ENCODE assay signal across 9 mouse cellular contexts in genomic region chr8:92493403-92493802, GRCm38 (mm10).
DNase-seq lines count a peak whose midpoint lies in the region; ATAC-seq and TF ChIP-seq lines count a peak whose summit lies in the region.
"Had no signal": no experiment of that assay in that cellular context is flagged by ENCODE, and none has a peak within 500 bp of the region (broad histone marks: within the 10 kb centered on the region; RNA-seq: fewer than 3 reads in every experiment).

No protein-coding gene starts in this region.

- no peak for DNase-seq in embryonic facial prominence, embryonic 10.5 days (ENCODE audit: low spot score)
- peak; percentile 85 for DNase-seq in midbrain, postnatal 0 days (ENCODE audit: low spot score)
- DNase-seq in midbrain, embryonic 10.5 days (ENCODE audit: low spot score): no peak
- peak; percentile 63 for DNase-seq in lung, postnatal 14 days
- DNase-seq in thymus, postnatal 10 days (ENCODE audit: low spot score in 2 of 2): no peak
- no peak for DNase-seq in frontal cortex, postnatal 14 days (ENCODE audit: low spot score in 2 of 2)
- DNase-seq: kidney, adult 11 months had no signal

- H3K27me3 ChIP-seq in embryonic facial prominence, embryonic 13.5 days: no peaks in the 10 kb centered on the region
- no peaks in the 10 kb centered on the region for H3K27me3 ChIP-seq in embryonic facial prominence, embryonic 10.5 days (replicated peaks; ENCODE audit: low read depth, poor library complexity, severe bottlenecking)
- no peaks in the 10 kb centered on the region for H3K27me3 ChIP-seq in midbrain, postnatal 0 days (ENCODE audit: insufficient read depth, low read length)
- no peaks in the 10 kb centered on the region for H3K27me3 ChIP-seq in midbrain, embryonic 10.5 days (ENCODE audit: low read depth, poor library complexity, severe bottlenecking)
- no peaks in the 10 kb centered on the region; the same call in 1 of the 2 replicates for H3K27me3 ChIP-seq in heart, embryonic 12.5 days (replicated peaks)

- H3K36me3 ChIP-seq in embryonic facial prominence, embryonic 13.5 days: no peaks in the 10 kb centered on the region
- H3K36me3 ChIP-seq in embryonic facial prominence, embryonic 10.5 days (replicated peaks): no peaks in the 10 kb centered on the region
- no peaks in the 10 kb centered on the region for H3K36me3 ChIP-seq in midbrain, postnatal 0 days (ENCODE audit: insufficient read depth, low read length)
- H3K36me3 ChIP-seq in midbrain, embryonic 10.5 days: no peaks in the 10 kb centered on the region
- no peaks in the 10 kb centered on the region for H3K36me3 ChIP-seq in heart, embryonic 12.5 days

- peak; percentile 56 for TF ChIP-seq CTCF in midbrain, postnatal 0 days (IDR thresholded peaks at IDR 0.05)

- no peak overlapping the region for H3K27ac ChIP-seq in embryonic facial prominence, embryonic 13.5 days
- H3K27ac ChIP-seq in embryonic facial prominence, embryonic 10.5 days (replicated peaks): no peak overlapping the region; the same call in 1 of the 2 replicates
- H3K27ac ChIP-seq in midbrain, postnatal 0 days (ENCODE audit: low read depth, low read length): no peak overlapping the region
- no peak overlapping the region for H3K27ac ChIP-seq in midbrain, embryonic 10.5 days (replicated peaks)
- H3K27ac ChIP-seq in heart, embryonic 12.5 days (ENCODE audit: poor library complexity, severe bottlenecking): no peak overlapping the region

- H3K4me1 ChIP-seq in embryonic facial prominence, embryonic 13.5 days: peaks cover 22% of the 10 kb centered on the region; the same call in 1 of the 2 replicates
- no peaks in the 10 kb centered on the region for H3K4me1 ChIP-seq in embryonic facial prominence, embryonic 10.5 days
- no peaks in the 10 kb centered on the region for H3K4me1 ChIP-seq in midbrain, postnatal 0 days (ENCODE audit: insufficient read depth, low read length)
- no peaks in the 10 kb centered on the region for H3K4me1 ChIP-seq in midbrain, embryonic 10.5 days
- H3K4me1 ChIP-seq in heart, embryonic 12.5 days (replicated peaks): no peaks in the 10 kb centered on the region; the same call in 1 of the 2 replicates

- no peak overlapping the region for H3K4me3 ChIP-seq in embryonic facial prominence, embryonic 13.5 days
- no peak overlapping the region for H3K4me3 ChIP-seq in embryonic facial prominence, embryonic 10.5 days
- H3K4me3 ChIP-seq in midbrain, postnatal 0 days (ENCODE audit: low read depth, low read length): no peak overlapping the region
- no peak overlapping the region for H3K4me3 ChIP-seq in midbrain, embryonic 10.5 days
- H3K4me3 ChIP-seq in heart, embryonic 12.5 days: no peak overlapping the region

- WGBS in embryonic facial prominence, embryonic 13.5 days: 57% methylated on average over 4 of the region's 4 CpGs
- 71% methylated on average over 4 of the region's 4 CpGs for whole genome bisulfite sequencing in embryonic facial prominence, embryonic 10.5 days
- WGBS in midbrain, postnatal 0 days: 59% methylated on average over 4 of the region's 4 CpGs
- WGBS in midbrain, embryonic 10.5 days: 67% methylated on average over 4 of the region's 4 CpGs
- whole genome bisulfite sequencing in heart, embryonic 12.5 days: 34% methylated on average over 4 of the region's 4 CpGs

- no peaks in the 10 kb centered on the region for H3K9me3 ChIP-seq in embryonic facial prominence, embryonic 13.5 days
- H3K9me3 ChIP-seq in embryonic facial prominence, embryonic 10.5 days: no peaks in the 10 kb centered on the region
- no peaks in the 10 kb centered on the region for H3K9me3 ChIP-seq in midbrain, postnatal 0 days (ENCODE audit: low read length)
- H3K9me3 ChIP-seq in midbrain, embryonic 10.5 days (replicated peaks): no peaks in the 10 kb centered on the region
- H3K9me3 ChIP-seq in heart, embryonic 12.5 days (replicated peaks): no peaks in the 10 kb centered on the region

- no peak overlapping the region for H3K9ac ChIP-seq in embryonic facial prominence, embryonic 13.5 days
- no peak overlapping the region for H3K9ac ChIP-seq in midbrain, postnatal 0 days (replicated peaks; ENCODE audit: low read length, poor library complexity, severe bottlenecking)
- H3K9ac ChIP-seq in heart, embryonic 12.5 days: no peak overlapping the region

- ATAC-seq in embryonic facial prominence, embryonic 13.5 days (ENCODE audit: insufficient number of reproducible peaks, insufficient read depth, low FRiP score, low TSS enrichment, low read depth): 0 out of 2 replicates have a peak, but pooled peaks have one; percentile 66
- peak; percentile 52; the same call in 1 of the 2 replicates for ATAC-seq in midbrain, postnatal 0 days (ENCODE audit: low FRiP score)
- ATAC-seq in heart, embryonic 12.5 days (ENCODE audit: insufficient number of reproducible peaks, low FRiP score): peak; percentile 79; the same call in 1 of the 2 replicates

- H3K4me2 ChIP-seq in embryonic facial prominence, embryonic 13.5 days: no peak overlapping the region
- no peak overlapping the region for H3K4me2 ChIP-seq in midbrain, postnatal 0 days (ENCODE audit: low read depth, low read length, poor library complexity, severe bottlenecking)
- H3K4me2 ChIP-seq in heart, embryonic 12.5 days: no peak overlapping the region

Comparison
In these comparisons a context has a peak if more than half of its experiments do, and no peak if none do; other contexts are left out.
1. DNase-seq: peak in midbrain, postnatal 0 days (single experiment) and lung, postnatal 14 days (single experiment); none in embryonic facial prominence, embryonic 10.5 days (single experiment), midbrain, embryonic 10.5 days (single experiment), thymus, postnatal 10 days (0 of 2) and frontal cortex, postnatal 14 days (0 of 2).
2. Peak in every context shown above with its lines, with median percentiles within 50 percentile points of each other: ATAC-seq.